Mouse (Mus musculus): ENCODE measurements at regions not wholly inside any gene's neighbourhood (a gene's known extent, or its start where the extent isn't known, plus 50 kb on each side); places are given as distances from the start of the nearest gene placed in this dataset.

DNA sequence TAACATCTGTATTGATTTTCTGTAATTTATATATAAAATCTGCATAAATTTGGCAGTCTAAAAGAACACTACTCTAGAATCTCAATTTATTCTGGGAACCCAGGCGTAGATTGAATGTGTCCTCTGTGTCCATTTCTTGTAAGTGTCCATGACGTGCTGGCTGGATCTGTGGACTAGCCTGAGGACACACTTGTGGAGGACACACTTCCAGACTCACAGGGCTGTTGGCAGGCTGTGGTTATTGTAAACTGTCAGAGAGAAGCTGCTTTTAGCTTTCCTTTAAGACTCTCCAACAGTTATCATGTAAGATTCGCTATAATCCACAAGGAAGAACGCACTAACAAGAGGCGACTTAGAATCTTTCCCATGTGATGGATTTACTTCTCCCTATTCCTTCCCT is 200.2 kb downstream of the Wnt5a start:
- no peaks in the 10 kb centered on the region for H3K27me3 ChIP-seq (replicated peaks)
- ATAC-seq (ENCODE audit: insufficient read depth, low FRiP score, low read depth): no peak
- no peaks in the 10 kb centered on the region for H3K9me3 ChIP-seq
- no peak overlapping the region for H3K9ac ChIP-seq
- no peaks in the 10 kb centered on the region for H3K36me3 ChIP-seq
- no peak overlapping the region for H3K4me3 ChIP-seq (replicated peaks)
- WGBS: 87% methylated on average over 5 of the region's 5 CpGs
- no peak overlapping the region for H3K4me2 ChIP-seq
- H3K27ac ChIP-seq: no peak overlapping the region
- H3K4me1 ChIP-seq: no peaks in the 10 kb centered on the region

DNA sequence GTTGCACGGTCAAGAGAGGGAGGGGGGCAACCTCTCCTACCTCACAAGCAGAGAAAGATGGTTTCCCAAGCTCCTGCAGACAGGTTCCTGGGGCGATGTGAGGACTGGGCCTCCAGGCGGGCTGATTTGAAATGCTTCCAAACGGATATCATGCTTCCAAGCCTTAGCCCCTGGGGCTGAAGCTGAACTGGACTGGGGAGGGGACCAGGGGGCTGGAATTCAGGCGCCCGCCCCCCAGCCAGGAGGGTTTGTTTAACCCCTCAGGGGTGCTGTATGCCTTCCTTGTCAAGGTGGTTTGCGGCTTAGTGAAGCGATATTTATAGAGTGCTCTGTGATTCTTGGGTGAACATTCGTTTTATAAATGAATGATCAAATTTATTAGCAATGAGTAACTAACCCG is 210.0 kb downstream of the Wnt5a start:
- no peaks in the 10 kb centered on the region for H3K9me3 ChIP-seq
- H3K27ac ChIP-seq: no peak overlapping the region
- no peak overlapping the region for H3K4me3 ChIP-seq (replicated peaks)
- no peak overlapping the region for H3K4me2 ChIP-seq
- H3K36me3 ChIP-seq: no peaks in the 10 kb centered on the region
- H3K4me1 ChIP-seq: no peaks in the 10 kb centered on the region
- no peak for ATAC-seq (ENCODE audit: insufficient read depth, low FRiP score, low read depth)
- no peak overlapping the region for H3K9ac ChIP-seq
- no peaks in the 10 kb centered on the region for H3K27me3 ChIP-seq (replicated peaks)
- WGBS: 68% methylated on average over 10 of the region's 10 CpGs

DNA sequence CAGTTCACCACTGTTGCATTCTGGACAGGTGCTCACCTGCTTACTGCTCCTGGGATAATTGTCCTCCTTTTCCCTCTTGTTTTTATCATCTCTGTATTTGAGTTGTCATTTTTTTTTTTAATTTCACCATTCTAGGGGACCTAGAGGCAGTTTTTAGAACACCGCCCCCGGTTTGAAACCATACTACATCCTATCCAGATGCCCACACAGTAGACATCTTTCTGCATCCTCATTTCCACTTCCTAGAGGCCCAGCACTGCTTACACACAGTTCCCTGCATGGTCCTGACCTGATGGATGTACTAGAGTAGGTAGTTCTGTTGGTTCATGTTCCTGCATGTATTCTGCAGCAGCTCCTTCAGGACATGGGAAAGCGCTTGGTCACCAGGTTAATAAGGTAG is 216.0 kb downstream of the Wnt5a start:
- H3K4me1 ChIP-seq: no peaks in the 10 kb centered on the region
- no peak overlapping the region for H3K27ac ChIP-seq
- no peaks in the 10 kb centered on the region for H3K9me3 ChIP-seq
- no peak overlapping the region for H3K4me3 ChIP-seq (replicated peaks)
- WGBS: 94% methylated on average over 3 of the region's 3 CpGs
- no peaks in the 10 kb centered on the region for H3K27me3 ChIP-seq (replicated peaks)
- H3K4me2 ChIP-seq: no peak overlapping the region
- ATAC-seq (ENCODE audit: insufficient read depth, low FRiP score, low read depth): no peak
- no peak overlapping the region for H3K9ac ChIP-seq
- H3K36me3 ChIP-seq: no peaks in the 10 kb centered on the region

DNA sequence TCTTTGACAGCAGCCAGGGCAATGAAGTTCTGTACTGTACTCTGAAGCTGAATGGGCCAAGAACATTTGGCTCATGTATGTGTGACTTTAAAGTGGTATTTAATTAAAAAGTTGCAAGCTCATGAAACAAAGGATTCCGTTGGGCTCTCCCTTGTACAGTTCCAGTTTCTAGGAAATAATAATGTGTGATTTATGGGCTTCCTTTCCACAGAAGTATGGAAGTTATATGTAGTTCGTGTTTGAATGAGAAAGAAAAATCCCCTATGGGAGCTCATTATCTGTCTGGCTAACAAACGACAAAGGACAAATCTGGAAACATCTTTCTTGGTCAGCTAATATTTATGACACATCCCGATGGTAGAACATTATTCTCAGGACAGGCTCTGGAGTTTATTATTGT is 221.1 kb downstream of the Wnt5a start:
- Histone ChIP-seq H3K4me1 (no peaks in the 10 kb centered on the region), H3K9ac (no peak overlapping the region), H3K9me3 (no peaks in the 10 kb centered on the region), H3K4me2 (no peak overlapping the region), H3K27ac (no peak overlapping the region), H3K27me3 (replicated peaks) (no peaks in the 10 kb centered on the region), H3K36me3 (no peaks in the 10 kb centered on the region), H3K4me3 (replicated peaks) (no peak overlapping the region)
- ATAC-seq (ENCODE audit: insufficient read depth, low FRiP score, low read depth): no peak
- WGBS: 49% methylated on average over 4 of the region's 4 CpGs

DNA sequence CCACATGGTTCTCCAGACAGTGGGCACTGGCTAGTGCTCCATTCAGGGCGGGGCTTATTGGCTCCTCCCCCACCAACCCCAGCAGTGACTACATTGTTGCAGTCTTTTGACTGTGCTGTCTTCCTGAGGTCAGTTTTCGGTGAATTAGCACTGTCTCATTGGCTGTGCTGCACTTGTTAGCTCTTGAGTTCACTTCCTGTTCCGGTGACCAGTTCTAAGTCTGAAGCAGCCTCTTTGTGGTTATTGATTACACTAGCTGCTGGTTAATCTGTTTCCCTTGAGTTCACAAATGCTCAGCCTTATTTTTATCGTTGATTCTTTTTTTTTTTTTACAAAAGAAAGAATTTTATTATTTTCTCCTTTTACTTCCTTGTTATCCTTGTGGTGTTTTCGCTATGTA is 228.9 kb downstream of the Wnt5a start:
- Histone ChIP-seq H3K27ac (no peak overlapping the region), H3K4me2 (no peak overlapping the region), H3K9ac (no peak overlapping the region), H3K4me1 (no peaks in the 10 kb centered on the region), H3K9me3 (no peaks in the 10 kb centered on the region), H3K27me3 (replicated peaks) (no peaks in the 10 kb centered on the region), H3K4me3 (replicated peaks) (no peak overlapping the region), H3K36me3 (no peaks in the 10 kb centered on the region)
- 64% methylated on average over 5 of the region's 5 CpGs for WGBS
- no peak for ATAC-seq (ENCODE audit: insufficient read depth, low FRiP score, low read depth)

DNA sequence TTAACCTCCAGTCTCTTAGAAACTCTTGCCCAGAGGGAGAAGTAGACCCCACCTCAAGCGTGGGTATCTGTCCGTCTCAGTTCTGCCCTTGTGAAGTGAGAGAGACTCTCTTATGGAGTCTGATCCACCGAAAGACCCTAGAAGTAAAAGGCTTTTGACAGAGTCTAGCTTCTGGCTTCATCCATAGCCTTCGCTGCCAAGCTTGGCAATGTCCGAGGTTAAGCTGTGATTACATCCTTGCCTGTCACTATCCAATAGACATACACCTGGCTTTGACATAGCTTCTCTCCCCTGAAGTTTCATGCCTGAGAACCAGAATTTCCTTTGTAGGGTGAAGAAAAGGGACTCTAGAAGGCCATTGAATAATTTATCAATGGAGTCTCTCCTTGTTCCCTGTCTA is 230.9 kb downstream of the Wnt5a start:
- Histone ChIP-seq H3K9me3 (no peaks in the 10 kb centered on the region), H3K9ac (no peak overlapping the region), H3K36me3 (no peaks in the 10 kb centered on the region), H3K4me1 (no peaks in the 10 kb centered on the region), H3K27me3 (replicated peaks) (no peaks in the 10 kb centered on the region), H3K4me2 (no peak overlapping the region), H3K27ac (no peak overlapping the region), H3K4me3 (replicated peaks) (no peak overlapping the region)
- ATAC-seq (ENCODE audit: insufficient read depth, low FRiP score, low read depth): no peak
- 91% methylated on average over 5 of the region's 5 CpGs for whole genome bisulfite sequencing

DNA sequence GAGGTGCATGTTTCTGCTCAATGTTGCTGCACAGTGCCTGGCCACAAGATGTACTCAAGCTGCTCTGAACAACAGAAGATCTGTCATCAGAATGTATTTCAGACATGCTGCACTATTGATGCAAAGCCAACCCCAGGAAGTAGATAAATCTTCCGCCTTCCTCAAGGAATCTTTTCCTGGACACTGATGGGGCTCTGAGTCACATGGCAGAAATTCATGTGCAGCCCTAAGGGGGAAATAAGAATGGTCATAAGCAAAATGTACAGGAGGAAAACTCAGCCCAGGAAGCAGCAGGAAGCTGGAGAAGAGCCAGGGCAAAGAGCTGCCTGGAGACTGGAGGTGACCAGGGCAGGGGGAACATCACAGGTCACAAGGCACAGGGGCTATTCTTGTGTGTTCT is 235.5 kb downstream of the Wnt5a start:
- Histone ChIP-seq H3K36me3 (no peaks in the 10 kb centered on the region), H3K4me1 (no peaks in the 10 kb centered on the region), H3K9ac (no peak overlapping the region), H3K4me2 (no peak overlapping the region), H3K27ac (no peak overlapping the region), H3K9me3 (no peaks in the 10 kb centered on the region), H3K27me3 (replicated peaks) (no peaks in the 10 kb centered on the region), H3K4me3 (replicated peaks) (no peak overlapping the region)
- 76% methylated on average over 1 of the region's 1 CpGs for WGBS
- ATAC-seq (ENCODE audit: insufficient read depth, low FRiP score, low read depth): no peak

DNA sequence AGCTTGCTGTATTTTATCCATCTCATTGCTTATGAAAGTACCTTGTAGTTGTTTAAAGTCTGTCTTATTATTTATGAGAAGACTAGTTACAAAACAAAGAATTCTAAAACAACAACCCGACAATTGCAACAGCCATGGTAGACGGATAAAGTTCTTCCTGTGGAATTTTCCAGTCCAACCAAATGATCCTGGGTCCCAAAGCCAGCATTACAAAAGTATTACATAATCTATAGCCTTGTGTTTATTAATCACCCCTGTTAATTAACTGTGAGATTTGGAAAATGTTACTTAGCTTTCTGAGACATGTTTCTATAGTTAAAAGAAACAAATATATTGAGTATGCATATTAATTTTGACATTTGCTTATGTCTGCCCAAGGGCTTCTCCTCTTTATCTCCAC is 236.9 kb downstream of the Wnt5a start:
- Histone ChIP-seq H3K9ac (no peak overlapping the region), H3K9me3 (no peaks in the 10 kb centered on the region), H3K27me3 (replicated peaks) (no peaks in the 10 kb centered on the region), H3K4me2 (no peak overlapping the region), H3K36me3 (no peaks in the 10 kb centered on the region), H3K4me3 (replicated peaks) (no peak overlapping the region), H3K27ac (no peak overlapping the region), H3K4me1 (no peaks in the 10 kb centered on the region)
- 72% methylated on average over 2 of the region's 2 CpGs for WGBS
- ATAC-seq (ENCODE audit: insufficient read depth, low FRiP score, low read depth): no peak

DNA sequence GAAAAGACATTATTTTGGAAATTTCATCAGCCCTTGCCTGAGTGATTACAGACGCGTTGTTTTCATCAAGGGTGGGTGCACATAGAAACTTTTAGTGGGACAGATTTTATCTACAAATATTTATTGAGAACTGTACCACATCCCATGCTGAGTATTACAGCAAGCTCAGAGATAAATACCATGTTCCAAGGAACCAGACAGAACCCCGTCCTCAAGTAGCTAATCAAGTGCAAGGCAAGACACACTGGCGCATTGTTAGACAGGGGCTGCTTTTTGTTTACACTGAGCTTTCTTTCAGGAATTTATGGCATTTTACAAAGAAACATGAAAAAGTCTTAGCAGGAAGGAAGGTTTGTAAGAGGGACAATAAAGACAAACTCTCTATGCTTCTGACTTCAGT is 239.1 kb downstream of the Wnt5a start:
- ATAC-seq (ENCODE audit: insufficient read depth, low FRiP score, low read depth): no peak
- no peaks in the 10 kb centered on the region for H3K36me3 ChIP-seq
- H3K27me3 ChIP-seq (replicated peaks): no peaks in the 10 kb centered on the region
- no peaks in the 10 kb centered on the region for H3K4me1 ChIP-seq
- no peak overlapping the region for H3K4me2 ChIP-seq
- no peaks in the 10 kb centered on the region for H3K9me3 ChIP-seq
- no peak overlapping the region for H3K9ac ChIP-seq
- WGBS: 52% methylated on average over 4 of the region's 4 CpGs
- no peak overlapping the region for H3K27ac ChIP-seq
- no peak overlapping the region for H3K4me3 ChIP-seq (replicated peaks)

DNA sequence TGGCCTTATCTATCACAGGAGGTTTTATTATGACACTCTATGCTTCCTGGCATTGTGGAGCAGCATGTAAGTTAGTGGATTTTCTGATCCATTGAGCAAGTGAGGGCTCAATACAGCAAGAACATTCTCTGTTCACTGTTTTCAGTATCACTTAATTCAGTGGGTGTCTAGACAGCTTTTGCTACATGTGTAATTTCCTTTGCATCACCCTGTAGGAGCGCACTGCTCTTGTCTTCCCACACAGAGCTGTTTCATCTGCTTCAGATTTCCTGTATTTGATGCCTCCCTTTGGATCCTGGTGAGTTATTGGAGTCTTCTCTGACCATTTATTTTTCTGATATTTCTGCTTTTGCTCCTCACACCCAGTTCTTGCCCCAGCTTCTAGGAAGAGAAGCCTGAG is 245.8 kb downstream of the Wnt5a start:
- no peak overlapping the region for H3K4me3 ChIP-seq (replicated peaks)
- WGBS: 81% methylated on average over 1 of the region's 1 CpGs
- no peak overlapping the region for H3K4me2 ChIP-seq
- no peaks in the 10 kb centered on the region for H3K27me3 ChIP-seq (replicated peaks)
- no peaks in the 10 kb centered on the region for H3K36me3 ChIP-seq
- no peak for ATAC-seq (ENCODE audit: insufficient read depth, low FRiP score, low read depth)
- H3K9me3 ChIP-seq: no peaks in the 10 kb centered on the region
- H3K9ac ChIP-seq: no peak overlapping the region
- H3K27ac ChIP-seq: no peak overlapping the region
- no peaks in the 10 kb centered on the region for H3K4me1 ChIP-seq

DNA sequence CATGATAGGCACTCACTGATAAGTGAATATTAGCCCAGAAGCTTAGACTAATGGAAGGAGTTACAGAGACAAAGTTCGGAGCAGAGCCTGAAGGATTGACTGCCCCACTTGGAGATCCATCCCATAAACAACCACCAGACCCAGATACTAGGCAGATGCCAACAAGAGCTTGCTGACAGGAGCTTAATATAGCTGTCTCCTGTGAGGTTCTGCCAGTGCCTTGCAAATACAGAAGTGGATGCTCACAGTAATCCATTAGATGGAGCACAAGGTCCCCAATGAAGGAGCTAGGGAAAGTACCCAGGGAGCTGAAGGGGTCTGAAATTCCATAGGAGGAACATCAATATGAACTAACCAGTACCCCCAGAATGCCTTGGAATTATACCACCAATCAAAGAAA is 252.8 kb upstream of the Lrtm1 start:
- no peaks in the 10 kb centered on the region for H3K27me3 ChIP-seq (replicated peaks)

DNA sequence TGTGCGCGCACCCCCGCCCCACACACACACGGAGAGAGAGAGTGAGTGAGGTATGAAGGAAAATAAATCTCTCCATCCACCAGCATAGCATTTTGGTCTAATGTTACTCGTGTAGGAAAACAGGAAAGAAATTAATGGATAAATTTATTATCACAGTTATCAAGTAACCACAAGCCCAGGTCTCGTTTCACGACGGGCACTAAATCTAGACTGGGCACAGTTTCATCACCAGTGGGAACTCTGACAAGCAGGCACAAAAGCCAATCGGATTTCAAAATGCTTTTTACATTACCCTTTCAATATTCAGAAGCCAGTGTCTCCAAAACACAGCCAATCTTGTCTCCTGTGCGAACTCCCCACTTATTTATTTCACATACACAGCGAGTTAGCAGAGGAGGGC is 244.9 kb upstream of the Lrtm1 start:
- H3K36me3 ChIP-seq: no peaks in the 10 kb centered on the region
- ATAC-seq (ENCODE audit: insufficient read depth, low FRiP score, low read depth): no peak
- H3K9me3 ChIP-seq: no peaks in the 10 kb centered on the region
- no peaks in the 10 kb centered on the region for H3K4me1 ChIP-seq
- H3K27ac ChIP-seq: no peak overlapping the region
- 83% methylated on average over 11 of the region's 11 CpGs for WGBS
- H3K27me3 ChIP-seq (replicated peaks): no peaks in the 10 kb centered on the region
- H3K4me2 ChIP-seq: no peak overlapping the region
- no peak overlapping the region for H3K9ac ChIP-seq
- H3K4me3 ChIP-seq (replicated peaks): no peak overlapping the region

More for the DNA sequence above, 252.8 kb upstream of the Lrtm1 start:
- Histone ChIP-seq H3K4me3 (replicated peaks) (no peak overlapping the region), H3K4me1 (no peaks in the 10 kb centered on the region), H3K36me3 (no peaks in the 10 kb centered on the region), H3K9ac (no peak overlapping the region), H3K9me3 (no peaks in the 10 kb centered on the region), H3K4me2 (no peak overlapping the region), H3K27ac (no peak overlapping the region)
- ATAC-seq (ENCODE audit: insufficient read depth, low FRiP score, low read depth): no peak
- 84% methylated on average over 1 of the region's 1 CpGs for WGBS

DNA sequence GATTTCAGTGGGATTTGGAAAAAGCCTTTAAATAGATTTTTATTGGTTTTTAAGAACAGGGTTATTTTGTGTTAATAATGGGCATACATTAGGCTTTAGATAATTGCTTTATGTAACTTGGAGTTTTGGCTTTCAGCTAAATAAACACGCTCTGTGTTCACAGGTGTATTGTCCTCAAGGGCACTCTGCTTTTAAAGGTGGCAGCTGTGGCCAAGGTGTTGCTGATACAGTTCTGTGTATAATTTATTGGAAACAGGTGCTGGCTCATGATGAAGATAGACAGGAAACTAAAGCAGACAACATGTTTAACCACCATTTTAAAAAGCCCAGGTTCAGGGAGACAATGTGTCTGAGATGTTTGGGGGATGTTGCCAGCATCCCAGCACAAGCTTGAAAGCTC is 242.3 kb upstream of the Lrtm1 start:
- no peaks in the 10 kb centered on the region for H3K27me3 ChIP-seq (replicated peaks)
- H3K36me3 ChIP-seq: no peaks in the 10 kb centered on the region
- no peak overlapping the region for H3K4me2 ChIP-seq
- H3K9me3 ChIP-seq: no peaks in the 10 kb centered on the region
- H3K4me1 ChIP-seq: no peaks in the 10 kb centered on the region
- no peak overlapping the region for H3K4me3 ChIP-seq (replicated peaks)
- no peak overlapping the region for H3K27ac ChIP-seq
- no peak overlapping the region for H3K9ac ChIP-seq
- no peak for ATAC-seq (ENCODE audit: insufficient read depth, low FRiP score, low read depth)
- 58% methylated on average over 1 of the region's 1 CpGs for WGBS

Data from stomach, embryonic 15.5 days (tissue).